Mouse (Mus musculus): ENCODE results near the gene Ilf3.

DNA sequence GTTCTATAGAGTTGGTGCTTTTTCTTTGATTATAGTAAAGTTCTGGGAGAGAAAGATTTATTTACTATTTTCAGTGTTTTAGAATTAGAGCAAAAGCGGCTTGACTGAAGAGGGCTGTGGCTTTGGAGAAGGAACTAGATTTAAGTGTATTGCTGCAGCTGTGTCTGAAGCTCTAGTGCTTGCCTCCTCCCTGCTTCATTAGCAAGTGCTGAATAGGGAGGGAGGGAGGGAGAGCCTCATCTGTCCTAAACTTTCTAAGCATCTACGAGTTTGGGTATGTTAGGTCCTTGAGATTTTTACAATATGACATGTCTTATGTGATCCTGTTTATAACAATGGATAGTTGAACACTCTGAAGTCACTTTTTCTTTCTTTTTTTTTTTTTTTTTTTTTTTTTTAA, 3.2 kb downstream of the Ilf3 start:
- no peak for TF ChIP-seq CTCF (IDR thresholded peaks at IDR 0.05; ENCODE audit: low read depth)
- no peak for TF ChIP-seq EP300 (optimal IDR thresholded peaks at IDR 0.05)

All from stomach, postnatal 0 days (tissue).